In the genomic region with DNA sequence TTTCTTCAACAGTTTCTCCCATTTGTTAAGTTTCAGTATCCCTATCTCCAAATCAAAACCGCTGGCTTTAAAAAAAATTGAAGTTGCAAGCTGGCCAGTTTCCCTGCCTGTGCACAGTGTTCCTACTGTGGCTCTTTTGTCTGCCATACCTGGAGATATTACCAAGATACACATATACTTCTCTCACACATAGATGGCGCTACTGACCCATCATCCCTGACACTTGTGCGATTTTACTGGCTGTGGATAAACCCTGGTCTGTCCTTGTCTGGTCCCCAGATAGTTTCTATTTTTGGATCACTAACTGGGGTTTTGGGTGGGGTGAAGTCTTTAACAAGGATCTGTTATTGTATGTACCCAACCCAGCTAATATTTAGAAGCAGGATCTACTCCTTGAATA, we compare ENCODE assay signal across 8 mouse cellular contexts.
A peak's percentile ranks its signal among the peaks of the same experiment; 100 is the strongest.
DNase-seq lines count a peak whose midpoint lies in the region; ATAC-seq and TF ChIP-seq lines count a peak whose summit lies in the region.

No protein-coding gene starts in this region.

- ATAC-seq in heart, postnatal 0 days (ENCODE audit: insufficient read depth, low read depth): peak; percentile 53; the same call in 1 of the 2 replicates
- ATAC-seq in embryonic facial prominence, embryonic 11.5 days (replicated peaks; ENCODE audit: insufficient number of reproducible peaks, low FRiP score, low TSS enrichment, low read depth): no peak
- no peak for ATAC-seq in erythroid progenitor cell, adult 5-6 weeks (replicated peaks; ENCODE audit: low FRiP score, poor library complexity, severe bottlenecking)

- H3K27ac ChIP-seq in heart, postnatal 0 days (ENCODE audit: low read depth): no peak overlapping the region
- no peak overlapping the region for H3K27ac ChIP-seq in embryonic facial prominence, embryonic 11.5 days (replicated peaks; ENCODE audit: low read depth, low read length)

- DNase-seq in heart, postnatal 0 days (ENCODE audit: low spot score): peak; percentile 55
- DNase-seq in heart, postnatal 25 days (ENCODE audit: low spot score): no peak
- DNase-seq in A20 (ENCODE audit: low read depth, low spot score): peak; percentile 12
- DNase-seq in NIH3T3 (ENCODE audit: low read depth): peak; percentile 14
- DNase-seq in embryonic facial prominence, embryonic 11.5 days (ENCODE audit: low spot score): peak; percentile 61
- peak; percentile 22 to 42 for DNase-seq in kidney, postnatal 4 days
- DNase-seq in retina, postnatal 1 day: peak; percentile 68

- no peaks in the 10 kb centered on the region for H3K36me3 ChIP-seq in heart, postnatal 0 days (replicated peaks; ENCODE audit: control insufficient read depth, insufficient read depth, low read length)
- no peaks in the 10 kb centered on the region for H3K36me3 ChIP-seq in embryonic facial prominence, embryonic 11.5 days (replicated peaks; ENCODE audit: control insufficient read depth, insufficient read depth, low read depth, low read length)

- H3K27me3 ChIP-seq in heart, postnatal 0 days (ENCODE audit: control insufficient read depth, insufficient read depth, low read length): no peaks in the 10 kb centered on the region
- no peaks in the 10 kb centered on the region for H3K27me3 ChIP-seq in embryonic facial prominence, embryonic 11.5 days (ENCODE audit: control insufficient read depth, insufficient read depth, low read length)

- no peaks in the 10 kb centered on the region for H3K9me3 ChIP-seq in heart, postnatal 0 days (replicated peaks; ENCODE audit: control insufficient read depth, low read length)
- H3K9me3 ChIP-seq in embryonic facial prominence, embryonic 11.5 days (replicated peaks; ENCODE audit: control insufficient read depth, low read length): no peaks in the 10 kb centered on the region

- no peak for TF ChIP-seq EP300 in heart, postnatal 0 days (IDR thresholded peaks at IDR 0.05; ENCODE audit: low read depth)

- H3K4me1 ChIP-seq in heart, postnatal 0 days (ENCODE audit: control insufficient read depth, insufficient read depth): no peaks in the 10 kb centered on the region
- no peaks in the 10 kb centered on the region for H3K4me1 ChIP-seq in embryonic facial prominence, embryonic 11.5 days (ENCODE audit: control insufficient read depth, insufficient read depth, low read length)

- TF ChIP-seq CTCF in heart, postnatal 0 days (IDR thresholded peaks at IDR 0.05; ENCODE audit: low read depth): peak; percentile 67

- H3K4me2 ChIP-seq in heart, postnatal 0 days (ENCODE audit: low read depth, low read length): no peak overlapping the region
- no peak overlapping the region for H3K4me2 ChIP-seq in embryonic facial prominence, embryonic 11.5 days (ENCODE audit: low read depth, low read length)

- intact Hi-C loops in heart, postnatal 25 days (cut with DNase I): loop anchor here (2.0 to 10.0 kb wide), 3 partner anchors 862 to 1221 kb away; no protein-coding TSS in a partner anchor

- H3K9ac ChIP-seq in heart, postnatal 0 days (replicated peaks; ENCODE audit: low read depth, low read length): no peak overlapping the region
- H3K9ac ChIP-seq in embryonic facial prominence, embryonic 11.5 days (replicated peaks; ENCODE audit: low read length): no peak overlapping the region

- H3K4me3 ChIP-seq in heart, postnatal 0 days (ENCODE audit: low read depth, low read length): no peak overlapping the region
- no peak overlapping the region for H3K4me3 ChIP-seq in embryonic facial prominence, embryonic 11.5 days (ENCODE audit: low read depth, low read length)

- WGBS in heart, postnatal 0 days: 11% methylated on average over 3 of the region's 3 CpGs
- 12% methylated on average over 3 of the region's 3 CpGs for WGBS in embryonic facial prominence, embryonic 11.5 days
